Mouse (Mus musculus): Measurements from ENCODE around the gene Gas2l1. TPM values are rescaled to one million over a fixed set of nuclear protein-coding genes. Genes with fewer than 3 reads are reported as not detected.
A peak's percentile ranks its signal among the peaks of the same experiment; 100 is the strongest.

Gas2l1 gene
- polyA plus RNA-seq, 1 experiment: 28.4 TPM

DNA sequence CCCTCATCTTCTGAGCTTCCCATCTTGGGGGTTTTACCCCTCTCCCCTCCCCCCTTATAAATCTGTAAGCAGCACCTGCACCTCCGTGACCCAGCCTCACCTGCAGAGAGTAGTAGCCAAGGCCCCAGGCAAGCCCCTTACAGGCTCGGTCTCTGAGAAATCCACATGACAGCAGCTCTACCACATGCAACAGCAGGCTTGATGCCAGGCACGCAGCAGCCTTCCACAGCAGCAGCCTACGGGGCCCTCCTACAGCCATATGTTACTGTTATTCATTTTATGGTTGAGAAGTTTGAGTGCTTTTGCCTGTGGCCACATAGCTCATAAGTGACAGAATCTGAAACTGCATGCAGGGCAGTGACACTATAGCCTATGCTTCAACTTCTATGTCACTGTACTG lies 29.7 kb downstream of the Gas2l1 start:
- peaks cover 5% of the 10 kb centered on the region; the same call in 1 of the 2 replicates for H3K36me3 ChIP-seq (ENCODE audit: control insufficient read depth, insufficient read depth, low read length, poor library complexity, severe bottlenecking)
- H3K4me3 ChIP-seq (ENCODE audit: low read depth, low read length): no peak overlapping the region
- H3K27me3 ChIP-seq (ENCODE audit: control insufficient read depth, insufficient read depth, low read length, poor library complexity, severe bottlenecking): no peaks in the 10 kb centered on the region
- H3K9ac ChIP-seq (ENCODE audit: low read depth, poor library complexity, severe bottlenecking): no peak overlapping the region
- TF ChIP-seq EP300 (IDR thresholded peaks at IDR 0.05; ENCODE audit: insufficient read depth, low read depth, low read length) (no peak), POLR2A (IDR thresholded peaks at IDR 0.05; ENCODE audit: insufficient read depth, low read length) (no peak), CTCF (IDR thresholded peaks at IDR 0.05; ENCODE audit: low read depth, low read length) (no peak)
- H3K4me1 ChIP-seq (ENCODE audit: control insufficient read depth, insufficient read depth, low read length): no peaks in the 10 kb centered on the region
- H3K27ac ChIP-seq (ENCODE audit: insufficient read depth, low read length): no peak overlapping the region
- no peaks in the 10 kb centered on the region for H3K9me3 ChIP-seq (replicated peaks; ENCODE audit: control insufficient read depth, insufficient read depth, low read length, poor library complexity, severe bottlenecking)

DNA sequence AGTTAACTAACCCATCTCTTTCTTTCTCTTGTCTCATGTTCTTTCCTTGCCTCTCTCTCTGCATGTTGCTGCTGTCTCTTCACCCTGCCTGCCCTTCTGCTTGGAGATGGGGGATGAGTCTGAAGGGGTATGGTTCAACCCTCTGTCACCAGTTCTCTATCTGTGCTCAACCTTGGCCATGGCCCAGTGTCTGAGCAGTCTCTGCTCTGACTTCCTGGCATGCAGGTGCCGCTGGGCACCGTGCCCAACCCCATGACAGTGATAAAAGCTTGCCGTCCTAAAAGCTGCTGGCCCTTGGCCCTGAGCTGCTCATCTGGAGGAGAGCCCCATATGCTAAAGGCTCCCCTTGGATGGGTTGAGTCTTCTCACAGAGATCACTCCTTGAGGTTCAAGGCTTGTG lies 32.0 kb downstream of the Gas2l1 start:
- Histone ChIP-seq H3K27me3 (ENCODE audit: control insufficient read depth, insufficient read depth, low read length, poor library complexity, severe bottlenecking) (no peaks in the 10 kb centered on the region), H3K36me3 (ENCODE audit: control insufficient read depth, insufficient read depth, low read length, poor library complexity, severe bottlenecking) (peaks cover 9% of the 10 kb centered on the region; the same call in 1 of the 2 replicates), H3K9me3 (replicated peaks; ENCODE audit: control insufficient read depth, insufficient read depth, low read length, poor library complexity, severe bottlenecking) (no peaks in the 10 kb centered on the region), H3K4me1 (ENCODE audit: control insufficient read depth, insufficient read depth, low read length) (no peaks in the 10 kb centered on the region), H3K9ac (ENCODE audit: low read depth, poor library complexity, severe bottlenecking) (no peak overlapping the region), H3K27ac (ENCODE audit: insufficient read depth, low read length) (no peak overlapping the region), H3K4me3 (ENCODE audit: low read depth, low read length) (no peak overlapping the region)
- no peak for TF ChIP-seq EP300 (IDR thresholded peaks at IDR 0.05; ENCODE audit: insufficient read depth, low read depth, low read length)
- TF ChIP-seq POLR2A (IDR thresholded peaks at IDR 0.05; ENCODE audit: insufficient read depth, low read length): no peak
- TF ChIP-seq CTCF (IDR thresholded peaks at IDR 0.05; ENCODE audit: low read depth, low read length): no peak

DNA sequence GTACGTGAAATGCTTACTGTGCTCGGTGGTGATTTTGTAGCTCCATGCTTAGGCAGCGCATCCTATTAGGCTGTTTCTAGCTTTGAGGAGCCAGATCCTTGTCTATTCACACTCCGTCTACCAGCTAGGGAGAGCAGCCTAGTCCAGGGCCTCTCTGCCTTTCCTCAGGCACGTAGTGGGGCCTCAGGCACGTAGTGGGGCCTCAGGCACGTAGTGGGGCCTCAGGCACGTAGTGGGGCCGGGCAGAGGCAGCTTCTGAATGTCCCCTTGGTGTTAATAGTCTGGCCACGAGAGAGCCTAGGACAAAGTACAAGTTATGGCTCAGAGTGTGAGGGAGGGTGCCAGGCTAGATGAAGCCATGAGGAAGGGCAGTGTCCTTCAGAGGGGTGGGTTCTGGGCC lies 32.4 kb downstream of the Gas2l1 start:
- Histone ChIP-seq H3K36me3 (ENCODE audit: control insufficient read depth, insufficient read depth, low read length, poor library complexity, severe bottlenecking) (peaks cover 9% of the 10 kb centered on the region; the same call in 1 of the 2 replicates), H3K4me3 (ENCODE audit: low read depth, low read length) (no peak overlapping the region), H3K27ac (ENCODE audit: insufficient read depth, low read length) (no peak overlapping the region), H3K4me1 (ENCODE audit: control insufficient read depth, insufficient read depth, low read length) (no peaks in the 10 kb centered on the region), H3K9me3 (replicated peaks; ENCODE audit: control insufficient read depth, insufficient read depth, low read length, poor library complexity, severe bottlenecking) (no peaks in the 10 kb centered on the region), H3K27me3 (ENCODE audit: control insufficient read depth, insufficient read depth, low read length, poor library complexity, severe bottlenecking) (no peaks in the 10 kb centered on the region), H3K9ac (ENCODE audit: low read depth, poor library complexity, severe bottlenecking) (no peak overlapping the region)
- TF ChIP-seq POLR2A (IDR thresholded peaks at IDR 0.05; ENCODE audit: insufficient read depth, low read length): no peak
- no peak for TF ChIP-seq CTCF (IDR thresholded peaks at IDR 0.05; ENCODE audit: low read depth, low read length)
- no peak for TF ChIP-seq EP300 (IDR thresholded peaks at IDR 0.05; ENCODE audit: insufficient read depth, low read depth, low read length)

DNA sequence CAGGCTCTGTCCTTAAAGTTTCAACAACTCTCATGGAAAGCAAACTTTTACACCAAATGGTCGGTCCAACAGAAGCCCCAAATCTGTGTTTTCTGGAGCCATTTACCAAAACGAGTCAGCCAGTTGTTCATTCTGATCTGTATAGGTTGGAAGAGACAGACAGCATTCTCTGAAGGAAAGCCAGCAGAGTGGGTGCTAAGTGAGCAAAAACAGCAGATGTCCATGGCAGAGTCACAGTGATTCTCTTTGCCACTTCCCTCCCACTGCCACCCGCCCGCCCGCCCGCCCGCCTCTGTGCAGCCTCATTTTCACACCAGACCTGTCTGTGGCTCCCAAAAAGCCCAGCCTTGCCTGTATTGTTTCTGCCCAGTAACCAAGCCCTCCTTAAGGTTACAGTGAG lies 36.9 kb downstream of the Gas2l1 start:
- Histone ChIP-seq H3K27ac (ENCODE audit: insufficient read depth, low read length) (no peak overlapping the region), H3K9me3 (replicated peaks; ENCODE audit: control insufficient read depth, insufficient read depth, low read length, poor library complexity, severe bottlenecking) (no peaks in the 10 kb centered on the region), H3K9ac (ENCODE audit: low read depth, poor library complexity, severe bottlenecking) (no peak overlapping the region), H3K4me1 (ENCODE audit: control insufficient read depth, insufficient read depth, low read length) (no peaks in the 10 kb centered on the region), H3K27me3 (ENCODE audit: control insufficient read depth, insufficient read depth, low read length, poor library complexity, severe bottlenecking) (no peaks in the 10 kb centered on the region), H3K36me3 (ENCODE audit: control insufficient read depth, insufficient read depth, low read length, poor library complexity, severe bottlenecking) (peaks cover 21% of the 10 kb centered on the region; the same call in 1 of the 2 replicates), H3K4me3 (ENCODE audit: low read depth, low read length) (no peak overlapping the region)
- TF ChIP-seq POLR2A (IDR thresholded peaks at IDR 0.05; ENCODE audit: insufficient read depth, low read length) (no peak), EP300 (IDR thresholded peaks at IDR 0.05; ENCODE audit: insufficient read depth, low read depth, low read length) (no peak), CTCF (IDR thresholded peaks at IDR 0.05; ENCODE audit: low read depth, low read length) (no peak)

DNA sequence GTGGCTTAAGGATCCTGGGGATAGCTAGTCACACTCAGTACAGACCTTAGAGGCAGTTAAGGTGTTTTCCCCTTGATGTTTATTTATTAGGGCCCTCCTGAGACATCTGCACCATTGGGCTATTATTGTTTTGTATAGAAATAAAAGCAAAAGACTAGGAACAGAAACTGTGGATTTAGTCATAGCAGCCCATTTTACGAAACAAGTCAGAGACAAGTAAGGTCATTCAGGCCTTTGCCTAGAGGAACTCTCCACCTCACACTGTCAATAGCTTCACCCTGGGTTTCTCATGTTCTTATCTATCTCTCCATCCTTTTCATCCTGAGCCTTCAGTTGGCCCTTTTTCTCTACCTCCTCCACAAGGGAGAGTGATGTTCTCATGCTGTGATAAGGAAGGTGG lies 40.0 kb downstream of the Gas2l1 start:
- TF ChIP-seq EP300 (IDR thresholded peaks at IDR 0.05; ENCODE audit: insufficient read depth, low read depth, low read length): no peak
- no peak for TF ChIP-seq CTCF (IDR thresholded peaks at IDR 0.05; ENCODE audit: low read depth, low read length)
- TF ChIP-seq POLR2A (IDR thresholded peaks at IDR 0.05; ENCODE audit: insufficient read depth, low read length): no peak
- Histone ChIP-seq H3K4me3 (ENCODE audit: low read depth, low read length) (no peak overlapping the region), H3K27ac (ENCODE audit: insufficient read depth, low read length) (no peak overlapping the region), H3K36me3 (ENCODE audit: control insufficient read depth, insufficient read depth, low read length, poor library complexity, severe bottlenecking) (peaks cover 18% of the 10 kb centered on the region; the same call in 1 of the 2 replicates), H3K27me3 (ENCODE audit: control insufficient read depth, insufficient read depth, low read length, poor library complexity, severe bottlenecking) (no peaks in the 10 kb centered on the region), H3K4me1 (ENCODE audit: control insufficient read depth, insufficient read depth, low read length) (no peaks in the 10 kb centered on the region), H3K9me3 (replicated peaks; ENCODE audit: control insufficient read depth, insufficient read depth, low read length, poor library complexity, severe bottlenecking) (no peaks in the 10 kb centered on the region), H3K9ac (ENCODE audit: low read depth, poor library complexity, severe bottlenecking) (no peak overlapping the region)

DNA sequence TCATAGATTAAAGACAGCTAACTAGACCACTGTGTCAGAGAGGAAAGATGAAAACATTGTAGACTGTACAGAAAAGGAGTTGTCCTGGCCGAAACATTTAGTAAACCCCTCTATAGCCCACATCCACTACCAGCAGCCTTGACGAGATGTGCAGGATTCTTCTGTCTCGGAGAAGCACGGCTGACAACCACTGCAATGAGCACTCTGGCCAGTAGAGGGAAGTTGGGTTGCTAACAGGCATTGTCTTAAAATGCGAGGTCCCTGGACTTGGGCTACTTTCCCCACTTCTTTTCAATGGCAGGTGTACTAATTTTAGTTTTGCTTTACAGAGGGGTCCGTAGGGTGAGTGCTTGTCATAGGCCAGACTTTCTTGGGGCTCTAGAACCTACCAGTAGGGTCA lies 47.6 kb downstream of the Gas2l1 start:
- Histone ChIP-seq H3K27ac (ENCODE audit: insufficient read depth, low read length) (no peak overlapping the region), H3K9ac (ENCODE audit: low read depth, poor library complexity, severe bottlenecking) (no peak overlapping the region), H3K9me3 (replicated peaks; ENCODE audit: control insufficient read depth, insufficient read depth, low read length, poor library complexity, severe bottlenecking) (no peaks in the 10 kb centered on the region), H3K27me3 (ENCODE audit: control insufficient read depth, insufficient read depth, low read length, poor library complexity, severe bottlenecking) (no peaks in the 10 kb centered on the region), H3K4me1 (ENCODE audit: control insufficient read depth, insufficient read depth, low read length) (no peaks in the 10 kb centered on the region), H3K36me3 (ENCODE audit: control insufficient read depth, insufficient read depth, low read length, poor library complexity, severe bottlenecking) (peaks cover 15% of the 10 kb centered on the region), H3K4me3 (ENCODE audit: low read depth, low read length) (no peak overlapping the region)
- TF ChIP-seq CTCF (IDR thresholded peaks at IDR 0.05; ENCODE audit: low read depth, low read length): peak; percentile 20
- TF ChIP-seq EP300 (IDR thresholded peaks at IDR 0.05; ENCODE audit: insufficient read depth, low read depth, low read length): no peak
- no peak for TF ChIP-seq POLR2A (IDR thresholded peaks at IDR 0.05; ENCODE audit: insufficient read depth, low read length)
